Mouse (Mus musculus) cerebellum, adult 9-11 months (tissue): ENCODE data around the gene Gpat3.

ENCODE experiments used
- DNase-seq: peaks from one replicate; pipeline ENCODE4 v3.0.0; 2022

Gene Gpat3

GRCm38 (mm10) chr5:100861811-100862210 is 16.3 kb downstream of the Gpat3 start:
- DNase-seq: no peak

GRCm38 (mm10) chr5:100863091-100863490 is 17.6 kb downstream of the Gpat3 start:
- no peak for DNase-seq

- no peak for DNase-seq
These were observed 18.9 kb downstream of the Gpat3 start for GRCm38 (mm10) chr5:100864438-100864837.

GRCm38 (mm10) chr5:100866183-100866582 is 20.7 kb downstream of the Gpat3 start:
- DNase-seq: no peak

- DNase-seq: no peak
These were observed 23.8 kb downstream of the Gpat3 start for GRCm38 (mm10) chr5:100869197-100869895.

GRCm38 (mm10) chr5:100871987-100872386 is 26.5 kb downstream of the Gpat3 start:
- no peak for DNase-seq

GRCm38 (mm10) chr5:100874721-100875120 is 29.2 kb downstream of the Gpat3 start:
- DNase-seq: no peak

GRCm38 (mm10) chr5:100875180-100875579 is 29.7 kb downstream of the Gpat3 start:
- DNase-seq: no peak

- no peak for DNase-seq
These were observed 31.5 kb downstream of the Gpat3 start for GRCm38 (mm10) chr5:100877021-100877420.

GRCm38 (mm10) chr5:100885216-100885615 is 39.7 kb downstream of the Gpat3 start:
- DNase-seq: no peak

GRCm38 (mm10) chr5:100886331-100886988 is 40.9 kb downstream of the Gpat3 start:
- no peak for DNase-seq

GRCm38 (mm10) chr5:100896199-100896598 is 50.7 kb downstream of the Gpat3 start:
- no peak for DNase-seq

GRCm38 (mm10) chr5:100899745-100900489 is 54.4 kb downstream of the Gpat3 start:
- no peak for DNase-seq

- no peak for DNase-seq
These were observed 55.5 kb downstream of the Gpat3 start for GRCm38 (mm10) chr5:100901046-100901445.

- no peak for DNase-seq
These were observed 63.0 kb downstream of the Gpat3 start for GRCm38 (mm10) chr5:100908478-100908877.

- DNase-seq: no peak
These were observed 63.4 kb downstream of the Gpat3 start for GRCm38 (mm10) chr5:100908901-100909300.

- no peak for DNase-seq
These were observed 64.2 kb downstream of the Gpat3 start for GRCm38 (mm10) chr5:100909691-100910090.

- no peak for DNase-seq
These were observed 66.1 kb downstream of the Gpat3 start for GRCm38 (mm10) chr5:100911502-100912097.

- no peak for DNase-seq
These were observed 66.9 kb downstream of the Gpat3 start for GRCm38 (mm10) chr5:100912366-100912765.

GRCm38 (mm10) chr5:100913274-100913673 is 67.8 kb downstream of the Gpat3 start:
- DNase-seq: no peak

GRCm38 (mm10) chr5:100914989-100915388 is 69.5 kb downstream of the Gpat3 start:
- DNase-seq: peak; percentile 17

- DNase-seq: no peak
These were observed 69.9 kb downstream of the Gpat3 start for GRCm38 (mm10) chr5:100915411-100915810.

GRCm38 (mm10) chr5:100916416-100916815 is 70.9 kb downstream of the Gpat3 start:
- no peak for DNase-seq
